Mouse (Mus musculus) heart, adult 9 months (tissue): ENCODE results near the gene Rsbn1.

Experiments
- DNase-seq, 2 experiments: peaks; one replicate each; pipeline ENCODE4 v3.0.0; 2022; ENCODE audit warnings: low spot score in 2 of 2

Rsbn1 gene

GRCm38 (mm10) chr3:103948666-103949065 lies 34.7 kb downstream of the Rsbn1 start:
- no peak for DNase-seq

GRCm38 (mm10) chr3:103960622-103961021 lies 46.7 kb downstream of the Rsbn1 start:
- DNase-seq: no peak

GRCm38 (mm10) chr3:103967231-103967630 lies 53.3 kb downstream of the Rsbn1 start:
- no peak for DNase-seq

- peak; percentile 88 for DNase-seq
These were observed 54.2 kb downstream of the Rsbn1 start, which contains the start of gene Phtf1 for GRCm38 (mm10) chr3:103967861-103968691. Gene Phtf1 (plus strand): TSS chr3:103968110.

- no peak for DNase-seq
These were observed 54.8 kb downstream of the Rsbn1 start for GRCm38 (mm10) chr3:103968701-103969100.

- no peak for DNase-seq
These were observed 57.2 kb downstream of the Rsbn1 start for GRCm38 (mm10) chr3:103971157-103971556.

GRCm38 (mm10) chr3:103984556-103984955 lies 70.6 kb downstream of the Rsbn1 start:
- DNase-seq: no peak

- no peak for DNase-seq
These were observed 71.3 kb downstream of the Rsbn1 start for GRCm38 (mm10) chr3:103985194-103985593.

- DNase-seq: no peak
These were observed 74.0 kb downstream of the Rsbn1 start for GRCm38 (mm10) chr3:103987831-103988432.

- DNase-seq: no peak
These were observed 75.4 kb downstream of the Rsbn1 start for GRCm38 (mm10) chr3:103989352-103989751.

GRCm38 (mm10) chr3:103991271-103991670 lies 77.4 kb downstream of the Rsbn1 start:
- DNase-seq: no peak

- no peak for DNase-seq
These were observed 84.8 kb downstream of the Rsbn1 start for GRCm38 (mm10) chr3:103998724-103999123.

- no peak for DNase-seq
These were observed 93.1 kb downstream of the Rsbn1 start for GRCm38 (mm10) chr3:104006896-104007466.

GRCm38 (mm10) chr3:104007479-104007878 lies 93.6 kb downstream of the Rsbn1 start:
- DNase-seq: peak in 1 of 2 experiments; percentile 14

GRCm38 (mm10) chr3:104009924-104010662 lies 96.2 kb downstream of the Rsbn1 start:
- no peak for DNase-seq

GRCm38 (mm10) chr3:104011972-104012371 lies 98.1 kb downstream of the Rsbn1 start:
- DNase-seq: no peak
